Mouse (Mus musculus): ENCODE results near the gene Lyve1.
A peak's percentile ranks its signal among the peaks of the same experiment; 100 is the strongest.

Gene Lyve1

GRCm38 (mm10) chr7:110809585-110810557, 53.2 kb downstream of the Lyve1 start:
- DNase-seq (ENCODE audit: low spot score) = no peak

GRCm38 (mm10) chr7:110808962-110809361, 54.1 kb downstream of the Lyve1 start:
- no peak for DNase-seq (ENCODE audit: low spot score)

GRCm38 (mm10) chr7:110807460-110808030, 55.5 kb downstream of the Lyve1 start:
- DNase-seq (ENCODE audit: low spot score) = no peak

GRCm38 (mm10) chr7:110804266-110804665, 58.8 kb downstream of the Lyve1 start:
- DNase-seq (ENCODE audit: low spot score) = no peak

GRCm38 (mm10) chr7:110803131-110803530, 59.9 kb downstream of the Lyve1 start:
- DNase-seq (ENCODE audit: low spot score) = no peak

GRCm38 (mm10) chr7:110801028-110801427, 62.0 kb downstream of the Lyve1 start:
- peak; percentile 83 for DNase-seq (ENCODE audit: low spot score)
